Mouse (Mus musculus) liver, embryonic 13.5 days (tissue): Measurements from ENCODE around the gene Golph3. TPM values are rescaled to one million over a fixed set of nuclear protein-coding genes. Genes with fewer than 3 reads are reported as not detected.

Experiments
- ATAC-seq: fragments of 200-750 bp; cut with Nextera tagmentation; 2 replicates; pipeline ENCODE4 v1.8.0; 2017; ENCODE audit warnings: low read depth, mild to moderate bottlenecking, moderate number of reproducible peaks, moderate library complexity
- DNase-seq: peaks from one replicate; pipeline ENCODE4 v3.0.0; 2022
- H3K27ac ChIP-seq: fragments of 300-500 bp; sonication (generic); 2 replicates; pipeline ENCODE4 v1.5.1; 2015; ENCODE audit warnings: moderate library complexity, mild to moderate bottlenecking, inconsistent platforms
- H3K27me3 ChIP-seq: fragments of 300-500 bp; sonication (generic); 2 replicates; pipeline ENCODE4 v1.6.1; 2015; ENCODE audit warnings: mild to moderate bottlenecking, inconsistent platforms
- H3K36me3 ChIP-seq: fragments of 300-500 bp; sonication (generic); 2 replicates; pipeline ENCODE4 v1.6.1; 2015; ENCODE audit warnings: mild to moderate bottlenecking, inconsistent platforms
- H3K4me1 ChIP-seq: fragments of 300-500 bp; sonication (generic); replicated peaks from 2 replicates; pipeline ENCODE4 v1.6.1; 2015; ENCODE audit warnings: inconsistent platforms
- H3K4me2 ChIP-seq: fragments of 300-500 bp; sonication (generic); 2 replicates; pipeline ENCODE4 v1.6.1; 2015; ENCODE audit warnings: inconsistent platforms, mild to moderate bottlenecking, moderate library complexity
- H3K4me3 ChIP-seq: fragments of 300-500 bp; sonication (generic); replicated peaks from 2 replicates; pipeline ENCODE4 v1.5.1; 2015; ENCODE audit warnings: mild to moderate bottlenecking, inconsistent platforms
- H3K9ac ChIP-seq: fragments of 300-500 bp; sonication (generic); 2 replicates; pipeline ENCODE4 v1.6.1; 2015; ENCODE audit warnings: mild to moderate bottlenecking, inconsistent platforms
- H3K9me3 ChIP-seq: fragments of 300-500 bp; sonication (generic); replicated peaks from 2 replicates; pipeline ENCODE4 v1.6.1; 2016; ENCODE audit warnings: inconsistent platforms
- WGBS: fragments of 180-500 bp; shearing (Covaris S2); methylation state at CpG from one replicate; pipeline ENCODE4 v1.1.7; 2015; ENCODE audit not compliant: insufficient replicate concordance; 5-methylcytosine and 5-hydroxymethylcytosine counted together
- polyA plus RNA-seq: library from polyadenylated mRNA; unstranded; fragments of >200 nt; fragmentation: Nextera tagmentation; extraction: Ambion mirVana; gene quantifications from 2 replicates; pipeline ENCODE4 v1.2.1, GENCODE M21; 2015

Golph3 gene
- 51.6 and 66.2 TPM in 2 replicates for polyA plus RNA-seq

GRCm38 (mm10) chr15:12321091-12321787, at the start of gene Golph3:
Golph3 (plus strand) TSS chr15:12321450.
- under 1% methylated on average over 74 of the region's 74 CpGs for WGBS
- DNase-seq (peak; percentile 89), ATAC-seq (peak; percentile 88)
- Histone ChIP-seq H3K4me1 (peaks cover 51% of the 10 kb centered on the region), H3K4me3 (peak within 1 kb of the TSS; percentile 99), H3K27me3 (peaks cover 5% of the 10 kb centered on the region; the same call in 1 of the 2 replicates), H3K9me3 (no peaks in the 10 kb centered on the region), H3K9ac (peak within 1 kb of the TSS; percentile 99), H3K4me2 (peak within 1 kb of the TSS; percentile 85), H3K27ac (peak within 1 kb of the TSS; percentile 94), H3K36me3 (peaks cover 9% of the 10 kb centered on the region)

GRCm38 (mm10) chr15:12273325-12274052, 47.8 kb upstream of the Golph3 start:
- H3K4me2 ChIP-seq: no peak overlapping the region
- H3K27ac ChIP-seq: no peak overlapping the region
- ATAC-seq: no peak; the same call in 1 of the 2 replicates
- H3K9ac ChIP-seq: no peak overlapping the region
- 65% methylated on average over 12 of the region's 12 CpGs for WGBS
- H3K9me3 ChIP-seq: no peaks in the 10 kb centered on the region
- DNase-seq: no peak
- no peaks in the 10 kb centered on the region for H3K27me3 ChIP-seq
- H3K36me3 ChIP-seq: peaks cover 26% of the 10 kb centered on the region
- peaks cover 24% of the 10 kb centered on the region for H3K4me1 ChIP-seq
- no peak overlapping the region for H3K4me3 ChIP-seq

GRCm38 (mm10) chr15:12274053-12274769, 47.0 kb upstream of the Golph3 start:
- Histone ChIP-seq H3K36me3 (peaks cover 19% of the 10 kb centered on the region), H3K27ac (no peak overlapping the region), H3K9me3 (no peaks in the 10 kb centered on the region), H3K9ac (no peak overlapping the region), H3K4me3 (no peak overlapping the region), H3K4me1 (peaks cover 24% of the 10 kb centered on the region), H3K27me3 (no peaks in the 10 kb centered on the region), H3K4me2 (no peak overlapping the region)
- DNase-seq (no peak), ATAC-seq (no peak)
- WGBS: 50% methylated on average over 4 of the region's 4 CpGs

- DNase-seq (no peak), ATAC-seq (no peak)
- Histone ChIP-seq H3K9me3 (no peaks in the 10 kb centered on the region), H3K4me3 (no peak overlapping the region), H3K9ac (no peak overlapping the region), H3K4me2 (no peak overlapping the region), H3K27me3 (no peaks in the 10 kb centered on the region), H3K36me3 (peaks cover 10% of the 10 kb centered on the region), H3K4me1 (peaks cover 24% of the 10 kb centered on the region), H3K27ac (no peak overlapping the region)
- 49% methylated on average over 4 of the region's 4 CpGs for WGBS
These were observed 46.1 kb upstream of the Golph3 start for GRCm38 (mm10) chr15:12275091-12275623.

DNA sequence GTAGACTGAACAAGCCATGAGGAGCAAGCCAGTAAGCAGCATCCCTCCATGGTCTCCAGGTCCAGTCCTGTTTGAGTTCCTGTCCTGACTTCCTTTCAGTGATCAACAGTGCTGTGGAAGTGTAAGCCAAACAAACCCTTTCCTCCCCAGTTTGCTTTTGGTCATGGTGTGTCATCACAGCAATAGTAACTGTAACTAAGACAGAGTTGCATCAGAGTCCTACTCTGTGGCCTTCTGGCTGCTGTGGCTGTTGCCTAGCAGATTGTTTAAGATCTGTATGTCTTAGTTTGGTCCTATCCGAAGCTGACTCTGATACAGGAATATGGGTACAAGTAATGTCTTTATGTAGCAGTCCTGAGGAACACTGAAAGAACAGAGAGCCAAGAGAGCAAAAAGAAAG, 41.4 kb upstream of the Golph3 start:
- Histone ChIP-seq H3K4me3 (no peak overlapping the region), H3K4me1 (no peaks in the 10 kb centered on the region; the same call in 1 of the 2 replicates), H3K9me3 (no peaks in the 10 kb centered on the region), H3K27me3 (no peaks in the 10 kb centered on the region), H3K27ac (no peak overlapping the region), H3K36me3 (no peaks in the 10 kb centered on the region), H3K9ac (no peak overlapping the region), H3K4me2 (no peak overlapping the region)
- no peak for ATAC-seq
- WGBS: 78% methylated on average over 1 of the region's 1 CpGs
- no peak for DNase-seq

DNA sequence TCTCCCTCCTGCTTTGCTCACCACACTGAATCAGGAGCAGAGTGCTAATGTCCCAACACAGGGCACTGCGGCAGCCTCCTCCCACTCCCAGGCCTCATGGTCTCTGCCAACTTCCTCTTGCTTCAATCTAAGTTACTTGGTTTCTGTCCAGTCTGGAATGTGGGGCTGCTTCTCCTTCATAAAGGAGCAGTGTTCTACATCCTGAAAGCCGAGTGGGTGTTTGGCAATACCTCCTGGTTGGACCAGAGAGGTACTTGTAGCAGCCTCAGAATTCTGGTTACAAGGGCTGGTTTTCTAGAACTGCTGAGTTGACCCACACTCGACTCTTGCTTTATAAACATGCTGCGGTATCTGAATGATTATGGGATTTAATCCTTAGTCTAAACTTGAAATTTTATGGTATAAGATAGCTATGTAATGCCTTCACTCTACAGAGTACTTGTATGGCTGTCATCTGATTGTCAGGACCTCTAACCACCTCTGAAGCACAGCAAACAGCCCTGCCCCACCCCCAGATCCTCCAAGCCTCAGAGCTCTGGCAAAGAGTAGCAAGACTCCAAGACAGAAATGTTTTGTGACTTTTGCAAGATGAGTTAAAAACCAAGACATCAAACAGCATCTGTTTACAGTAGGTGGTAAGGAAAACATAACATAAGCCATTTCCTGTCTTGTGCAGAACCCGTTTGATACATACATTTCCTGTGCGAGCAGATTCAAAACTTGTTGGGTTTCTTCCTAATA, 36.3 kb upstream of the Golph3 start:
- ATAC-seq (no peak), DNase-seq (no peak)
- no peak overlapping the region for H3K4me2 ChIP-seq
- H3K27me3 ChIP-seq: no peaks in the 10 kb centered on the region
- peaks cover 6% of the 10 kb centered on the region for H3K4me1 ChIP-seq
- H3K9me3 ChIP-seq: no peaks in the 10 kb centered on the region
- no peak overlapping the region for H3K27ac ChIP-seq
- WGBS: 65% methylated on average over 6 of the region's 6 CpGs
- no peaks in the 10 kb centered on the region for H3K36me3 ChIP-seq
- no peak overlapping the region for H3K4me3 ChIP-seq
- H3K9ac ChIP-seq: no peak overlapping the region

GRCm38 (mm10) chr15:12285535-12285809, 35.8 kb upstream of the Golph3 start:
- H3K4me3 ChIP-seq: no peak overlapping the region
- 65% methylated on average over 5 of the region's 5 CpGs for WGBS
- no peaks in the 10 kb centered on the region for H3K36me3 ChIP-seq
- peaks cover 11% of the 10 kb centered on the region for H3K4me1 ChIP-seq
- ATAC-seq: no peak
- no peaks in the 10 kb centered on the region for H3K27me3 ChIP-seq
- H3K27ac ChIP-seq: no peak overlapping the region
- H3K9ac ChIP-seq: no peak overlapping the region
- no peak for DNase-seq
- no peaks in the 10 kb centered on the region for H3K9me3 ChIP-seq
- no peak overlapping the region for H3K4me2 ChIP-seq

DNA sequence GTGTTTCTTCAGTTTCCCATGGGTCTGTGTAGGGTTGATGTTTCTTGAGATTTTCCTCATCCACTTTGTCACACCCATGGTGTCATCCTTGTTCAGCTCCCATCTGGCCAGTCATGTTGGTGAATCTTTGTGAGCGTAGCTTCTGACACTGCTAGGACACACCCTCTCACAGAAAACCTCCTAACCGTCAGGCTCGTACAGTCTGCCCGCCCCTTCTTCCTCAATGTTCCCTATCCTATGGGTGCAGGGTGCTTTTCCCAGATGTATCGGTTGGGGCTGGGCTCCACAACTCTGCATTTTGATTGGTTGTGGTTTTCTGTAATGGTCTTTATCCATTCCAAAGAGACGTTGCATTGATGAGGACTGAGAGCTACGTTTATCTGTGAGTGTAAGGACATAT, 30.9 kb upstream of the Golph3 start:
- Histone ChIP-seq H3K4me3 (no peak overlapping the region), H3K36me3 (no peaks in the 10 kb centered on the region), H3K9me3 (no peaks in the 10 kb centered on the region), H3K4me2 (no peak overlapping the region), H3K4me1 (peaks cover 15% of the 10 kb centered on the region), H3K9ac (no peak overlapping the region), H3K27me3 (no peaks in the 10 kb centered on the region), H3K27ac (no peak overlapping the region)
- ATAC-seq (peak; percentile 86), DNase-seq (no peak)
- WGBS: 32% methylated on average over 7 of the region's 7 CpGs

DNA sequence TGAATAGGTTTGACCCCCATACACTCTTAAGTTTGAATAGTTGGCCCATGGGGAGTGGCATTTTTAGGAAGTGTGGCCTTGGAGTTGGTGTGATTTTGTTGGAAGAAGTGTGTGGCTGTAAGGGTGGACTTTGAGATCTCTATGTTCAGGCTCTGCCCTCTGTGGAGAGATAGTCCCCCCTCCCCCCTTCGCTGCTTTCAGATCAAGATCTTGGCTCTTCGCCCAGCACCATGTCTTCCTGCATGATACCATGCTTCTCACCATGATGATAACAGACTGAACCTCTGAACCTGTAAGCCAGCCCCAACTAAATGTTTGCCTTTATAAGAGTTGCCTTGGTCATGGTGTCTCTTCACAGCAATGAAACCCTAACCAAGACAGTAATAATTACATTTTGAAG, 29.5 kb upstream of the Golph3 start:
- no peak overlapping the region for H3K9ac ChIP-seq
- H3K4me1 ChIP-seq: peaks cover 15% of the 10 kb centered on the region
- DNase-seq: no peak
- H3K4me3 ChIP-seq: no peak overlapping the region
- H3K4me2 ChIP-seq: no peak overlapping the region
- 49% methylated on average over 2 of the region's 2 CpGs for WGBS
- ATAC-seq: no peak
- no peaks in the 10 kb centered on the region for H3K9me3 ChIP-seq
- H3K27me3 ChIP-seq: no peaks in the 10 kb centered on the region
- no peak overlapping the region for H3K27ac ChIP-seq
- H3K36me3 ChIP-seq: no peaks in the 10 kb centered on the region

GRCm38 (mm10) chr15:12296228-12296627, 25.0 kb upstream of the Golph3 start:
- no peaks in the 10 kb centered on the region for H3K36me3 ChIP-seq
- H3K27me3 ChIP-seq: no peaks in the 10 kb centered on the region
- 0 out of 2 replicates have a peak, but pooled peaks cover 2% of the 10 kb centered on the region for H3K4me1 ChIP-seq
- no peaks in the 10 kb centered on the region for H3K9me3 ChIP-seq
- ATAC-seq (no peak), DNase-seq (no peak)
- H3K4me2 ChIP-seq: no peak overlapping the region
- no peak overlapping the region for H3K4me3 ChIP-seq
- H3K27ac ChIP-seq: no peak overlapping the region
- H3K9ac ChIP-seq: no peak overlapping the region
- 69% methylated on average over 2 of the region's 2 CpGs for WGBS

DNA sequence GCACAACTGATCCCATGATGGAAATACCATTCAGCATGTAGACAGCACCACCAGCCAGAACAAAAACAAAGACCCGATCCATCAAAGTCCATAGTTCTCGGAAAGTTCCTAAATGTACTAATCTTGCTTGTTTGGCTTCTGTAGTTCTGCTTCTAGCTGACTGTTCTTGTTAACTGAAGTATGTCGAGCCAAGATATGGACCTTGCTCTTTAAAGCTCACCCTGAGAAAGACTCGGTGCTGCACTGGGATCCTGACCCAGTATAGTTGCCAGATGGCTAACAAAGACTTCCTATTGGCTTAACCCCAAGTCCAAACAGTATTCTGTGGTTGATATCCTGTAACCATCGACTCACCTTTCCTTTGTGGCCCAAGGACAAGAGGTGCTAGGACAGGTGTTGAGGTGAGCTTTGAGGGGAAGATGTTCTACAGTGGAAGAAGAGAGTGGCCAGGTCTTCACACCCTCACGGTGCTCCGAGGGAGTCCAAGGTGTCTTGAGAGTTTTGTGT, 23.0 kb upstream of the Golph3 start:
- H3K27me3 ChIP-seq: no peaks in the 10 kb centered on the region
- H3K9ac ChIP-seq: no peak overlapping the region
- H3K4me2 ChIP-seq: no peak overlapping the region
- H3K4me3 ChIP-seq: no peak overlapping the region
- peaks cover 6% of the 10 kb centered on the region for H3K4me1 ChIP-seq
- H3K9me3 ChIP-seq: no peaks in the 10 kb centered on the region
- DNase-seq (no peak), ATAC-seq (no peak)
- H3K27ac ChIP-seq: no peak overlapping the region
- WGBS: 71% methylated on average over 7 of the region's 7 CpGs
- no peaks in the 10 kb centered on the region for H3K36me3 ChIP-seq
